Mouse (Mus musculus) liver, postnatal 0 days (tissue): ENCODE measurements around the gene Ccdc30. TPM values are rescaled to one million over a fixed set of nuclear protein-coding genes. Genes with fewer than 3 reads are reported as not detected.
A peak's percentile ranks its signal among the peaks of the same experiment; 100 is the strongest.

ENCODE experiments used
- ATAC-seq: fragments of 200-750 bp; cut with Nextera tagmentation; 2 replicates; pipeline ENCODE4 v1.8.0; 2017; ENCODE audit warnings: mild to moderate bottlenecking, moderate library complexity
- DNase-seq: peaks from one replicate; pipeline ENCODE4 v3.0.0-alpha.2; 2016
- H3K27ac ChIP-seq: fragments of 300-500 bp; sonication (generic); 2 replicates; pipeline ENCODE4 v1.5.1; 2014; ENCODE audit warnings: antibody characterized with exemption, moderate library complexity, mild to moderate bottlenecking, low read depth
- H3K27me3 ChIP-seq: fragments of 300-500 bp; sonication (generic); 2 replicates; pipeline ENCODE4 v1.6.1; 2014; ENCODE audit warnings: low read length, control low read depth, mixed read lengths; ENCODE audit not compliant: insufficient read depth
- H3K36me3 ChIP-seq: fragments of 300-500 bp; sonication (generic); replicated peaks from 2 replicates; pipeline ENCODE4 v1.6.1; 2014; ENCODE audit warnings: mild to moderate bottlenecking, control low read depth, low read length, moderate library complexity, mixed read lengths; ENCODE audit not compliant: insufficient read depth
- H3K4me1 ChIP-seq: fragments of 300-500 bp; sonication (generic); 2 replicates; pipeline ENCODE4 v1.6.1; 2014; ENCODE audit warnings: antibody characterized with exemption, mild to moderate bottlenecking, control low read depth; ENCODE audit not compliant: insufficient read depth
- H3K4me2 ChIP-seq: fragments of 300-500 bp; sonication (generic); 2 replicates; pipeline ENCODE4 v1.6.1; 2014; ENCODE audit warnings: low read depth, mild to moderate bottlenecking, low read length, moderate library complexity, mixed read lengths
- H3K4me3 ChIP-seq: fragments of 300-500 bp; sonication (generic); 2 replicates; pipeline ENCODE4 v1.5.1; 2014; ENCODE audit warnings: low read depth, low read length
- H3K9ac ChIP-seq: fragments of 300-500 bp; sonication (generic); replicated peaks from 2 replicates; pipeline ENCODE4 v1.6.1; 2014; ENCODE audit warnings: mild to moderate bottlenecking, moderate library complexity
- H3K9me3 ChIP-seq: fragments of 300-500 bp; sonication (generic); 2 replicates; pipeline ENCODE4 v1.6.1; 2016; ENCODE audit warnings: mild to moderate bottlenecking, control low read depth, low read length, mixed read lengths
- CTCF ChIP-seq: sonication (generic); IDR thresholded peaks from 2 replicates; pipeline ENCODE4 v1.5.1; 2016; ENCODE audit warnings: antibody characterized with exemption, low read depth
- EP300 ChIP-seq: IDR thresholded peaks from 2 replicates; pipeline ENCODE4 v1.6.1; 2016; ENCODE audit warnings: antibody characterized with exemption, low read depth, mild to moderate bottlenecking
- WGBS: fragments of 180-500 bp; shearing (Covaris S2); extraction: QIAGEN DNeasy Blood & Tissue Kit; methylation state at CpG from one replicate; pipeline ENCODE4 v1.1.7; 2014; ENCODE audit not compliant: insufficient replicate concordance; 5-methylcytosine and 5-hydroxymethylcytosine counted together
- polyA plus RNA-seq: library from polyadenylated mRNA; unstranded; fragments of >200 nt; fragmentation: Nextera tagmentation; extraction: Ambion mirVana; gene quantifications from 2 replicates; pipeline ENCODE4 v1.2.1, GENCODE M21; 2015

The Ccdc30 gene
- polyA plus RNA-seq, 1 experiment from 2014 or later = 2.4 TPM

DNA sequence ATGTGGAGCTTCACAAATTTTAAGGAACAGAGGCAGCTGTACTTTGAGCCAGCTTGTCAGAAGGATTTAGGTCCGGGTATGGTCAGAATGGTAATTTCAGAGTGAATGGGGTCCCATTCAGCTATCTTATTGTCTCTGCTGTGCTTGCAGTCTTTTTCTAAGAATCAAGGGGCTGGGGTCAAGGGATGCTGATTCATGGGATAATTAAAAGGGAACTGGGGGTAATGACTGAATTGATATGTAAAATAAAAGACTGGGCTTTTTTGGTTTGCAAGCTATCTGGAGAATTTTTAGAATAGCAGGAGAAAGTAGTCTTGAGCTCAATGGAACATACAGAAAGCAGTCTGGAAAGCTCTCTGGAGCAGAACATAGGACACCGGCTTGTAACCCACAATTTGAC, 11.9 kb downstream of the Ccdc30 start:
- Histone ChIP-seq H3K27ac (no peak overlapping the region), H3K4me2 (no peak overlapping the region), H3K27me3 (no peaks in the 10 kb centered on the region), H3K36me3 (no peaks in the 10 kb centered on the region), H3K4me3 (no peak overlapping the region), H3K9me3 (peaks cover 6% of the 10 kb centered on the region; the same call in 1 of the 2 replicates), H3K4me1 (no peaks in the 10 kb centered on the region), H3K9ac (no peak overlapping the region)
- TF ChIP-seq EP300 = no peak
- TF ChIP-seq CTCF = no peak
- ATAC-seq (no peak), DNase-seq (no peak)
- WGBS = 80% methylated on average over 2 of the region's 2 CpGs

DNA sequence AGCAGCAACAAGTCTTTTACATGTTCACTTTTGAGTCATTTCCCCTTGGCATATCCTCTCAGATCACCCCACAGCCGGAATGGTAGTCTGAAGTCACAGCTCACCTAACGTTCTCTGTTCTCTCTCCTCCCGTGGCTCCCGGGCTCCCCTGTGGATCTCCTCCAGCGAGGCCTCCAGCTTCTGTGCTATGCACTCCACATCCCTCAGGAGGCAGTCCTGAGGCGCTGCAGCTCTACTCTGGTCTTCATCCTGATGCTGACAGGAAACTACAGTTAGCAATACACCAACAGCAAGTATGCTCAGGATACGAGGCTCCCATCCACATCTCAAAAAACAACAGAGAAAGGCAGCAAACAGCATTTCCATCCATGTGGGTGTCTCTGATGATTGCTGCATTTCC, 14.4 kb downstream of the Ccdc30 start:
- no peaks in the 10 kb centered on the region for H3K27me3 ChIP-seq
- H3K36me3 ChIP-seq = no peaks in the 10 kb centered on the region
- WGBS = 56% methylated on average over 7 of the region's 7 CpGs

DNA sequence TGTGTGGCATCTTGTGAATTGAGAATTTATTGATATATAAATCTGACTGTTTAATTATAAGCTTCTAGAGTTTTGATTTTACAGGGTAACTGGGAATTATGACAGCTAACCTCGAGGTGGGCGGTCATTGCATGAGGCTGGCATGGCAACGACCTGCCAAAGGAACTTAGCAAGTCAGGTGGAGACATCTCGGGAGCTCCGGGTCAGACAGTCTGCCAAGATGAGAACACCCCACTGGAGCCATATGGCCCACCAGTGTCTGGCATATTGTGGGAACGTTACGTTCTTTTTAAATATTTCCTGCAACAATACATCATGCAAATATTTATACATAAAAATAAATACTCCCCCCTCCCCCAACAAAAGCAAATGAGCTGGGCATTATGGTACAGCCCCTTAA, 16.6 kb downstream of the Ccdc30 start:
- 81% methylated on average over 7 of the region's 7 CpGs for WGBS

More for the DNA sequence above, 14.4 kb downstream of the Ccdc30 start:
- H3K4me2 ChIP-seq = no peak overlapping the region
- DNase-seq (no peak), ATAC-seq (no peak)
- H3K9ac ChIP-seq = no peak overlapping the region
- no peak overlapping the region for H3K4me3 ChIP-seq
- no peaks in the 10 kb centered on the region for H3K4me1 ChIP-seq
- H3K9me3 ChIP-seq = peaks cover 2% of the 10 kb centered on the region; the same call in 1 of the 2 replicates
- TF ChIP-seq EP300 (no peak), CTCF (peak; percentile 26)
- H3K27ac ChIP-seq = no peak overlapping the region

DNA sequence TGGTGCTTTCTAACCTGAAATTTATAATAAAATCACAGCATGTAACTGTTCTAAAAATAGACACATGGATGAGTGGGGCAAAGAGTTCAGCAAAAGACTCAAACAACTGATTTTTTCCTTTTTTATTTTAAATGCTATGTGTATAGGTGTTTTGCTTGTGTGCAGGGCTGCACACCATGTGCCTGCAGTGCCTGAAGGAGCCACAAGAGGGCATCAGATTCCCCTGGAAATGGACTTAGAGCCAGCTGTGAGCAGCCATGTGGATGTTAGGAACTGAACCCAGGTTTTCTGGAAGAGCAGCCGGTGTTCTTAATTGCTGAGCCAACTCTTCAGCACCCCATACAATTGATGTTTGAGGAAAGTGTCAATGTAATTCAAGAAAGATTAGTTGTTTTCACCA, 25.0 kb downstream of the Ccdc30 start:
- Histone ChIP-seq H3K36me3 (no peaks in the 10 kb centered on the region), H3K9me3 (no peaks in the 10 kb centered on the region), H3K4me2 (no peak overlapping the region), H3K27me3 (no peaks in the 10 kb centered on the region), H3K9ac (no peak overlapping the region), H3K4me1 (no peaks in the 10 kb centered on the region), H3K4me3 (no peak overlapping the region), H3K27ac (no peak overlapping the region)
- TF ChIP-seq CTCF (peak; percentile 78), EP300 (no peak)
- 82% methylated on average over 1 of the region's 1 CpGs for WGBS
- DNase-seq (peak; percentile 59), ATAC-seq (no peak)

More for the DNA sequence above, 16.6 kb downstream of the Ccdc30 start:
- Histone ChIP-seq H3K4me1 (no peaks in the 10 kb centered on the region), H3K27me3 (no peaks in the 10 kb centered on the region), H3K36me3 (no peaks in the 10 kb centered on the region), H3K27ac (no peak overlapping the region), H3K4me3 (no peak overlapping the region), H3K9me3 (peaks cover 2% of the 10 kb centered on the region; the same call in 1 of the 2 replicates), H3K4me2 (no peak overlapping the region), H3K9ac (no peak overlapping the region)
- no peak for TF ChIP-seq EP300
- TF ChIP-seq CTCF = no peak
- ATAC-seq = no peak
- DNase-seq = no peak

DNA sequence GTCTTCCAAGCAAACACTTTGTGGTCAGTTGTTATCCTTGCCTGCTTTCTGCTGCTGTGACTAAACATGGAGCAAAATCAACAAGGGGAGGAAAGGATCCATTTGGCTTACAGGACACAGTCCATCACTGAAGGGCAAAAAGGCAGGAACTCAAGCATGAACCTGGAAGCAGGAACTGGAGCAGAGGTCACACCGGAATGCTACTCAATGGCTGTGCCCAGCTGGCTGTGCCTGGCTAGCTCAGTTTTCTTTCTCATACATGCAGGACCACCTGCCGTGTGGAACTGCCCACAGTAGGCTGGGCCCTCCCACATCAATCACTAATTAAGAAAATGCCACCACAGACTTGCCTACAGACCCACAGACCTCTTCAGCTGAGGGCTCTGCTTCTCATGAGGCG, 26.1 kb downstream of the Ccdc30 start:
- H3K4me1 ChIP-seq = no peaks in the 10 kb centered on the region
- H3K9ac ChIP-seq = no peak overlapping the region
- no peaks in the 10 kb centered on the region for H3K9me3 ChIP-seq
- H3K27ac ChIP-seq = no peak overlapping the region
- no peaks in the 10 kb centered on the region for H3K27me3 ChIP-seq
- 68% methylated on average over 3 of the region's 3 CpGs for WGBS
- DNase-seq (peak; percentile 18), ATAC-seq (peak; percentile 68; the same call in 1 of the 2 replicates)
- no peak overlapping the region for H3K4me3 ChIP-seq
- no peaks in the 10 kb centered on the region for H3K36me3 ChIP-seq
- no peak overlapping the region for H3K4me2 ChIP-seq
- TF ChIP-seq EP300 (no peak), CTCF (no peak)

DNA sequence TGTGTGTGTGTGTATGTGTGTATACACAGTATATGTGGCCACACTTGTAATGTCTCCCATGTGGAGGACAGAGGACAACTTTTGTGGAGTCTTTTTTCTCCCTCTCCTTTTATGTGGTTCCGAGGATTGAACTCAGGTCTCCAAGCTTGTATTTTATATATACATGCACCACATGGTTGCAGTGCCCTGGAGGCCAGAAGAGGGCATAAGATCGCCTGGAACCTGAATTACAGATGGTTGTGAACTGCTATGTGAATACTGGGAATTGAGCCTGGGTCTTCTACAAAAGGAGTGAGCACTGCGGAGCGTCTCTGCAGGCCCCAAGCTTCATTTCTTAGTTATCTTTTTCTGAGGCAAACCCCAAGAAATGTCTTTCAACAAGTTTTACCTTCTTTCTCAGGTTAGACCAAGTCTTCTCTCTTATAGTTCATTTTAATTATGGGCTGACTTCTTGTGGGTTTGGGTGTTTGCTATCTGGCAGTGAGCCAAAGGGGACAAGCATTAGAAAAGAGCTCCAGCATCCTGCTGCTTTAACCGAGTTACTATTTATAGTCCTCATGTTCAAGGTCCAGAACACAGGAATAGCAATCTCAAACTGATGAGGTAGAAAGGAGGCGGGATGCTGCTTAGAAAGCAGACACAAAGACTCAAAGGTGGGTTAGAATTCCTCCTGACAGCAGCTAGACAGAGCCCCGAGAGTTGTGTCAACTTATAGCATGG, 33.7 kb downstream of the Ccdc30 start:
- no peaks in the 10 kb centered on the region for H3K36me3 ChIP-seq
- H3K4me2 ChIP-seq = no peak overlapping the region
- no peaks in the 10 kb centered on the region for H3K27me3 ChIP-seq
- DNase-seq = no peak
- H3K9me3 ChIP-seq = no peaks in the 10 kb centered on the region
- H3K4me3 ChIP-seq = no peak overlapping the region
- WGBS = 69% methylated on average over 7 of the region's 7 CpGs
- H3K27ac ChIP-seq = no peak overlapping the region
- no peak for TF ChIP-seq EP300
- no peak for TF ChIP-seq CTCF
- H3K4me1 ChIP-seq = no peaks in the 10 kb centered on the region
- no peak overlapping the region for H3K9ac ChIP-seq
- no peak for ATAC-seq
